Mouse (Mus musculus) hindbrain, embryonic 13.5 days (tissue): Measurements from ENCODE around the gene Pbx1. TPM values are rescaled to one million over a fixed set of nuclear protein-coding genes. Genes with fewer than 3 reads are reported as not detected.

ENCODE experiments used
- ATAC-seq: fragments of 200-750 bp; cut with Nextera tagmentation; 2 replicates; pipeline ENCODE4 v1.8.0; 2017; ENCODE audit warnings: moderate TSS enrichment; ENCODE audit not compliant: low FRiP score
- H3K27ac ChIP-seq: fragments of 300-500 bp; sonication (generic); 2 replicates; pipeline ENCODE4 v1.5.1; 2015; ENCODE audit warnings: inconsistent platforms, mild to moderate bottlenecking, moderate library complexity
- H3K27me3 ChIP-seq: fragments of 300-500 bp; sonication (generic); 2 replicates; pipeline ENCODE4 v1.6.1; 2015; ENCODE audit warnings: mild to moderate bottlenecking, inconsistent platforms
- H3K36me3 ChIP-seq: fragments of 300-500 bp; sonication (generic); 2 replicates; pipeline ENCODE4 v1.6.1; 2015; ENCODE audit warnings: mild to moderate bottlenecking, inconsistent platforms
- H3K4me1 ChIP-seq: fragments of 300-500 bp; sonication (generic); replicated peaks from 2 replicates; pipeline ENCODE4 v1.6.1; 2015; ENCODE audit warnings: inconsistent platforms
- H3K4me2 ChIP-seq: fragments of 300-500 bp; sonication (generic); 2 replicates; pipeline ENCODE4 v1.6.1; 2015; ENCODE audit warnings: inconsistent platforms, mild to moderate bottlenecking, moderate library complexity
- H3K4me3 ChIP-seq: fragments of 300-500 bp; sonication (generic); 2 replicates; pipeline ENCODE4 v1.5.1; 2015; ENCODE audit warnings: mild to moderate bottlenecking, inconsistent platforms
- H3K9ac ChIP-seq: fragments of 300-500 bp; sonication (generic); 2 replicates; pipeline ENCODE4 v1.6.1; 2015; ENCODE audit warnings: mild to moderate bottlenecking, inconsistent platforms
- H3K9me3 ChIP-seq: fragments of 300-500 bp; sonication (generic); 2 replicates; pipeline ENCODE4 v1.6.1; 2016; ENCODE audit warnings: inconsistent platforms
- WGBS: fragments of 180-500 bp; shearing (Covaris S2); methylation state at CpG from one replicate; pipeline ENCODE4 v1.1.7; 2015; 5-methylcytosine and 5-hydroxymethylcytosine counted together
- polyA plus RNA-seq: library from polyadenylated mRNA; unstranded; fragments of >200 nt; fragmentation: Nextera tagmentation; extraction: Ambion mirVana; gene quantifications from 2 replicates; pipeline ENCODE4 v1.2.1, GENCODE M21; 2015

The Pbx1 gene
- polyA plus RNA-seq, 1 experiment from 2014 or later = 53.6 TPM

DNA sequence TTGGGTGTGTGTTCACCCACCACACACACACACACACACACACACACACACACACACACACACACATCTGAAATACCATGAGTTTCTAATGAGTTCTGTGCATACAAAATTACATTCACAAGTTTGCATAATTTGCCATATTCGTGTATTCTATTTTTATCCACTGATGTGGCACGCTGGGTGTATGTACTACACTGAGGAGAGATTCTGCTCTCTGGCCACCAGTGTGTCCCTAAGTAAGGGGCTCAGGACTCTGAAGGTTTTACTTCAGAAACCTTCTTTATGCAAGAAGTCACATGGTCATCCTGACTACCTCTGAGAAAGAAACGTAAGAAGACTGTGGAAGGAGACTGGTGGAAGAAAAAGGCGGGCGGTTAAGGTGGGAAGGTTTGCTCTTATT is 191.7 kb downstream of the Pbx1 start:
- Histone ChIP-seq H3K9me3 (no peaks in the 10 kb centered on the region), H3K27ac (peak overlapping the region; percentile 68), H3K4me3 (no peak overlapping the region), H3K27me3 (no peaks in the 10 kb centered on the region), H3K36me3 (no peaks in the 10 kb centered on the region), H3K4me1 (peaks cover 75% of the 10 kb centered on the region), H3K9ac (no peak overlapping the region), H3K4me2 (0 out of 2 replicates have a peak overlapping the region, but pooled peaks have one; percentile 6)
- 74% methylated on average over 5 of the region's 5 CpGs for WGBS
- ATAC-seq = no peak

DNA sequence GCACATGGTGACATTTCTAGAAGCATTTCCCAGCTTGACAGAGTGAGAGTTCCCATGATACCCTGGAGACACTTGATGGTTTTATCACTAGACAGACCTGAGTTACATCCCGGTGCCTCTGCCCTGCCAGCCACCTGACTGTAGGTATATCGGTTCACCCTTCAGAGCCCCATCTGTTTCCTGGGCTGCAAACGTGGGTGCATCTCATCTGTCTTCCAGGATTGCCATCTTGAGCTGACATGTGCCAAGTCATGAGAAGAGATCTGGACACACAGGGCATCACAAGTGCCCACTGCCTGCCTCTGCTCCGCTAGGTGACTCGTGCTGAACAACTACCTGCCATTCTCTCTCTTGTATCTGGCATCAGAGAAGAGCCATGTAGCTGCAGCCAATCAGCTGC is 196.0 kb downstream of the Pbx1 start:
- no peak overlapping the region for H3K27ac ChIP-seq
- peaks cover 53% of the 10 kb centered on the region for H3K4me1 ChIP-seq
- H3K9ac ChIP-seq = no peak overlapping the region
- H3K27me3 ChIP-seq = no peaks in the 10 kb centered on the region
- no peaks in the 10 kb centered on the region for H3K36me3 ChIP-seq
- H3K4me2 ChIP-seq = no peak overlapping the region
- no peaks in the 10 kb centered on the region for H3K9me3 ChIP-seq
- no peak for ATAC-seq
- 88% methylated on average over 5 of the region's 5 CpGs for WGBS
- no peak overlapping the region for H3K4me3 ChIP-seq

DNA sequence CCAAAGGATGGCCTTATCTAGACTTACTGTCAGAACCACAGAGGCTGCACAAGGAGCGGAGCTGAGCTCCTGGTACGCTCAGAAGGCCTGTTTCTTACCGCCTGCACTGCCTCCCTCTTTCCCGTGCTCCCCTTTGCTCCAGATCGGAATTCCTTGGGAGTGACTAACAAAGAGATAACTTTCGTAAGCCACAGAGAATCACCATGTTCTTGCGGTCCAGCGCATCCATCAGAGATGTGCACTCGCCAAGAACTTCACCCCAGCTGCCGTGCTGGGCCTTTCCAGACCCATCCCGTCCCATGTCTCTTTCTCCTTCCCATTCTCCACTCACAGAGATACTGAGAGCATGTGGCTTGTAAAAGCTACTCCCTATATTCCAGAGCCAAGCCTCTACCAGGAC is 197.7 kb downstream of the Pbx1 start:
- Histone ChIP-seq H3K27me3 (no peaks in the 10 kb centered on the region), H3K9me3 (no peaks in the 10 kb centered on the region), H3K9ac (no peak overlapping the region), H3K4me2 (no peak overlapping the region), H3K4me1 (peaks cover 55% of the 10 kb centered on the region), H3K36me3 (no peaks in the 10 kb centered on the region), H3K4me3 (no peak overlapping the region), H3K27ac (no peak overlapping the region)
- ATAC-seq = no peak
- WGBS = 66% methylated on average over 11 of the region's 11 CpGs

DNA sequence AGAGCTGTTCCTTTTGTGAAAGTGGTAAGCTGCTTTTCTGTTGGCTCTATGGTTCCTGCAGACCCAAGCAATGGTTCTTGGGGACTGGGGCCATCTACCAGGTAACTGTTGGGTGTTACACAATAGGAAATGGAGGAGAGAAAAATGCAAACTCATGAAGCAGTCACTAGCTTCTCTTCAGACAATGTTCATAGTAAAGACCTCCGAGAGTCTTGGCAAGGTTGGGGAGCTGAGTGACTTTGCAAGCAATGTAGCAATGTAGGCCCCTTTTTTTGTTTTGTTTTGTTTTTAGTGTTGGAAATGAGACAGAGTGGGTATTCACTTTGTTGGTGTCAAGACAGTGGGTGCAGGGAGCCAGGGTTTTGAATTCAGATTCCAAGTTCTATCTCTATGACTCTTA is 198.9 kb downstream of the Pbx1 start:
- Histone ChIP-seq H3K4me1 (peaks cover 54% of the 10 kb centered on the region), H3K4me3 (no peak overlapping the region), H3K4me2 (no peak overlapping the region), H3K36me3 (no peaks in the 10 kb centered on the region), H3K9ac (no peak overlapping the region), H3K9me3 (no peaks in the 10 kb centered on the region), H3K27me3 (no peaks in the 10 kb centered on the region), H3K27ac (no peak overlapping the region)
- 96% methylated on average over 1 of the region's 1 CpGs for WGBS
- no peak for ATAC-seq

DNA sequence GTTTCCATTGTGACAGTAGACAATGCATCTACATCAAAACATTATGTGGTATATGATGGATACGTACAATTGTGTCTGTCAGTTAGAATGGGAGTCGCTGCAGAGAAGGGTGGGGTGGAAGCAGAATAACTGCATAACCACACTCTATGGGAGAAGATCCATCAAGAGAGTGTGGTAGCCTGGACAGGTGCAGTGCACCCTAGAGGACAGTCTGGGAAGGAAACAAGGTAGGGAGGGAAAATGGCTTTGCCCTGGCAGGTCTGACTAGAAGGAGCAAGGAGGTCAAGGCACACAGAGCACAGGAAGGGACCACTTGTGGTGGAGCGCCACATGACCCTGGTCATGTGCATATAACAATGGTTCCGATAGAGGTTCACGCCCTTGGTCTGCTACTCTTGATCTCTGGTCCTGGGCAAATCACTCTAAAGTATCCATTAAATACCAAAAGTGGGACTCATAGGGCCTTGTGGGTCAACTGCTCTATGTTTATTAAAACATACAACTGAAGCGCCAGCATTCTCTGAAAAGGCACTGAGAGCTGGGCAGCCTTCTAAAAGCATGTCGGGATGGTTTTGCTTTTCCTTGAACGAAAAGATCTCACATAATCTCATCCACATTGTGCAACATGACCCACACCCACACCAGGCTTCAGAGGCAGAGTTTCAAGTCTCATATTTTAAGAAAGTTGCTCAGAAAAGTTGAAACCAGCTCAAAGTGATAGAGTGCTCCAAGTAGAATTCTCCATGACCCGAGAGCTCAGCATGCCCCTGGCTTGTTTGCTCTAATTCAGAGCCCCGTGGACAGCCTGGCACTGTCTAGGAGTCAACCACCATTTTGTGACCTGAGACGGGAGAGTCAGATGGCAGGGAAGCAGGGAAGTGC is 200.3 kb downstream of the Pbx1 start:
- peaks cover 47% of the 10 kb centered on the region for H3K4me1 ChIP-seq
- no peaks in the 10 kb centered on the region for H3K27me3 ChIP-seq
- H3K4me2 ChIP-seq = no peak overlapping the region
- no peaks in the 10 kb centered on the region for H3K36me3 ChIP-seq
- H3K4me3 ChIP-seq = no peak overlapping the region
- no peak overlapping the region for H3K9ac ChIP-seq
- 91% methylated on average over 11 of the region's 11 CpGs for WGBS
- ATAC-seq = no peak
- peak overlapping the region; percentile 69; the same call in 1 of the 2 replicates for H3K27ac ChIP-seq
- H3K9me3 ChIP-seq = no peaks in the 10 kb centered on the region

DNA sequence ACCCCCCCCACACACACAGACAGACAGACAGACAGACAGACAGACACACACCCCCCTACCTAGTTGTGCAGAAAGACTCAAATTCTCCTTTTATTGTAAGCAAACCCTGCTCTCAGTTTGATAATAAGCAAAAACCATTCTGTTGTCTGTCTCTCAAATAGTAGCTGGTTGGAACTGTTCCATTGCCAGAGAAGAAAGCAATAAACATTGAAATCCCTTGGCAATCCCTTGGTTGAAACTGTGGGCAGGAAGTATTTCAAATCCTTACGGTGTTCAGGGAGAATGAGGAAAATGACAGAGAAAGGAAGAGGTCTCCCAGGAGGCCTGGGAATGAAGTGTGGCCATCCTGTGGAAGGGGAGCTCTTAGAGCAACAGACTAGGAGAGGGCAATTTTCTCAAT is 201.2 kb downstream of the Pbx1 start:
- no peaks in the 10 kb centered on the region for H3K27me3 ChIP-seq
- WGBS = 21% methylated on average over 1 of the region's 1 CpGs
- H3K4me2 ChIP-seq = no peak overlapping the region
- peaks cover 51% of the 10 kb centered on the region for H3K4me1 ChIP-seq
- H3K36me3 ChIP-seq = no peaks in the 10 kb centered on the region
- H3K9me3 ChIP-seq = no peaks in the 10 kb centered on the region
- H3K9ac ChIP-seq = no peak overlapping the region
- ATAC-seq = no peak
- H3K4me3 ChIP-seq = no peak overlapping the region
- peak overlapping the region; percentile 69 for H3K27ac ChIP-seq

DNA sequence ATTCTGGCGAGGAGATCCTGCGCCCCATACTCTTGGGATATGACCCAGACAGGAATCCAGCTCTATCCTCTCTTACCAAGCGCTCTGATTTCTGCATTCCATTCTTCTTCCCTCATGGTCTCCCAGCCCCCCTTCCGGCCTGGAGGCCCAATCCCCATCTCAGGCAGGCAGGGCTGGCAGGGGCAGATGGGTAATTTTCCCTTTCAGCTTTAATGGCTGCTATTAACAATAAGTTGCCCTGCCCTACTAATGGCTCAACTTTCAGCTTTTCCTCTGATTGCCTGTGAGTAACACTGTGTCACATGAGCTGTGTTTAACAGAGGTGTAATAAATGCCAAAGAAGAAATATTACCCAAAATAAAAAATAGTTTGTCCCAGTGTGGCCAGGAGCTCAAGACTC is 201.9 kb downstream of the Pbx1 start:
- H3K36me3 ChIP-seq = no peaks in the 10 kb centered on the region
- H3K27me3 ChIP-seq = no peaks in the 10 kb centered on the region
- no peak for ATAC-seq
- peaks cover 56% of the 10 kb centered on the region for H3K4me1 ChIP-seq
- no peak overlapping the region for H3K9ac ChIP-seq
- H3K27ac ChIP-seq = peak overlapping the region; percentile 42; the same call in 1 of the 2 replicates
- H3K4me2 ChIP-seq = no peak overlapping the region
- H3K9me3 ChIP-seq = no peaks in the 10 kb centered on the region
- no peak overlapping the region for H3K4me3 ChIP-seq
- WGBS = 58% methylated on average over 4 of the region's 4 CpGs

DNA sequence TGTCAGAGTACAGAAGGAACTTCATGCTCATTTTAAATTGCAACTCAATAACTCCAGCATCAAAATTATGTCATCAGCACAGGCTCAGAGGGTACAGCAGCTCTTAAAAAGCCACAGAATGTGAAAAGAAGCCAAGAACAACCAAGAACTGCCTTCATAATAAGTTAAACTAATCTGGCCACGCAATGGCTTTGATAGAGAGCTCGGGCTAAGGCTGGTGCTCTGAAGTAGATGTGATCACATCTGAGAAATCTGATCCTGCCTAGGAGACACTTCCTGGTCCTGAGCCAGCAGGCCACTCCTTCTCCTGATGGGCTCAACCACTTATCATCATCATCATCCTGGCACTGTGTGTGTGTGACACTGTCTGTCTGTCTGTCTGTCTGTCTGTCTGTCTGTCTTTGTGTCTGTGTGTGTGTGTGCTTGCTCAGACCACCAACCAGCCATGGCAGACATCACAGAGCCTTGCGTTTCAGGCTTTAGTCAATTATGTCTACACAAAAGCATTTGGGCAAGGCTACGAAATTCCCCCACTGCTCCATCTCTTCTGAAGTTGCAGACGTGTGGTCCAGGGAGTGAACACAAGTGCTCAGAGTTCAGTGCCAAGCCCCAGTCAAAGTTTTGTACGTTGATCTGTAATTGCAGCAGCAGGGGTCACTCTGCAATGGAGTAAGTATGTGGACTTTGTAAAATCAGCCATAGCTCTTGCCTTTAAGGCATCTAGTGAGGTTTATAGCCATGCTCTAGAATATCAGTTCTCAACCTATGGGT is 203.1 kb downstream of the Pbx1 start:
- Histone ChIP-seq H3K9ac (no peak overlapping the region), H3K27me3 (no peaks in the 10 kb centered on the region), H3K9me3 (no peaks in the 10 kb centered on the region), H3K36me3 (no peaks in the 10 kb centered on the region), H3K4me2 (no peak overlapping the region), H3K4me3 (no peak overlapping the region), H3K4me1 (peaks cover 56% of the 10 kb centered on the region), H3K27ac (peak overlapping the region; percentile 8; the same call in 1 of the 2 replicates)
- ATAC-seq = no peak
- 81% methylated on average over 6 of the region's 6 CpGs for WGBS

DNA sequence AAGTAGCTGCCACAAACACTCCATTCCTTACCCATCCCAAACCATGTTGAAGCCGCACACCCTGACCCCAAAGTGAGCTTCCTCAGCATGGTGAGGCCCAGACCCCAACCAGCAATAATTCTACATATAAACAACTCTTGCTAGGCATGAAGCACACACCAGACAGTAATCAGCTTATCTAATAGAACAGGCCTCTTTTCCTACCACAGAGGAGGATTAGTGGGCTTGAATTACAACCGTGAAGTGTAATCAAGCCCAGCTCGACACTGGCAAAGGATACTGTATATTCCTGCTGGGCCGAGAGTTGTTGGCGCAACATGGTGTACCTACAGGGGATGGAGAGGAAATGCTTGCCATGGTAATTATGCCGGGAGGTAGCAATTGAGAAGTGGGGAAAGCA is 205.9 kb downstream of the Pbx1 start:
- no peak for ATAC-seq

DNA sequence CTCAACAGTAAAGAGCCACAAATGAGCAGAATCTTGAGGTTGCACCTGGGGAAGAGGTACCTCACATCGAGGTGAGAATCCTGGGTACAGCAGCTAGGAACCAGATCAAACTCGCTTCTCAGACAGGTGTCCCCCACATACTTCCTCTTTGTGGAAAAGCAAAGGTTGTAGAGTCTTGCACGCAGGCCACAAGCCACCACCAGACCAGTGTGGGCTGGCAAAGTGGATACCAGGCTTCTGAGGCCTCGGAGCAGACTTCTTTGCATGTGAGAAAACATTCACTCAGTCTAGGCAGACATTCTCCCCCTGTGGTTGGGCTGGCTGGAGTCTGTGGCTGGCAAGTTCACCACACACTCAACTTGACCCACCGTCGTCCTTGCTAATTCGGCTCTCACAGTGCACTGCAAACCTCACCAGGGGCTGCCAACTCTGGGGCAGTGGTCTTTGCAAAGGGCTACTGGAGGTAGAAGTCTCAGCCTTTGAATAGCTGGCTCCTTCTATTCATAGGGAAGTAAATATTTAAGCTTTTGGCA is 206.4 kb downstream of the Pbx1 start:
- Histone ChIP-seq H3K36me3 (no peaks in the 10 kb centered on the region), H3K4me1 (peaks cover 65% of the 10 kb centered on the region), H3K4me3 (no peak overlapping the region), H3K27ac (peak overlapping the region; percentile 41), H3K9me3 (no peaks in the 10 kb centered on the region), H3K9ac (no peak overlapping the region), H3K4me2 (no peak overlapping the region), H3K27me3 (no peaks in the 10 kb centered on the region)
- ATAC-seq = no peak
- WGBS = 87% methylated on average over 7 of the region's 7 CpGs

More for the DNA sequence above, 205.9 kb downstream of the Pbx1 start:
- H3K4me3 ChIP-seq = no peak overlapping the region
- H3K9ac ChIP-seq = no peak overlapping the region
- WGBS = 46% methylated on average over 6 of the region's 6 CpGs
- no peaks in the 10 kb centered on the region for H3K9me3 ChIP-seq
- H3K36me3 ChIP-seq = no peaks in the 10 kb centered on the region
- no peaks in the 10 kb centered on the region for H3K27me3 ChIP-seq
- H3K4me1 ChIP-seq = peaks cover 65% of the 10 kb centered on the region
- H3K4me2 ChIP-seq = no peak overlapping the region
- H3K27ac ChIP-seq = peak overlapping the region; percentile 41

DNA sequence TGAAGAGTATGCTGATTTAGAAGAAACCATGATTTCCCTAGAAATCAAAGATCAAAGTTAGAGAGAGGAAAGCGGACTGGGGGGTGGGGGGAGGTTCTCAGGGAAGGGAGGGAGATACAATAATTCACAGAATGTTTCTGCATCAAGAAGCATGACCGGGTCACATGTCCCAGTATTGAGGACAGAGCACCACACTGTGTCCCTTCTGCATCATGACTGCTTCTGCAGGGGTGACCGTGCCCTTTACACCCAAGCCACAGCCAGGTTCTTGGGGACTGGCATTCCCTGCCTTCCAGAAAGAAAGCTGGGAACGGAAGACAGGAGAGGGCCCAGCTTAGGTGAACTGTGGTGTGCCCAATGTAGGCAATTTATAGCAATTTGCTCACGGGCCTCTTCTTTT is 207.9 kb downstream of the Pbx1 start:
- Histone ChIP-seq H3K27me3 (no peaks in the 10 kb centered on the region), H3K36me3 (no peaks in the 10 kb centered on the region), H3K4me1 (peaks cover 66% of the 10 kb centered on the region), H3K4me2 (no peak overlapping the region), H3K9me3 (no peaks in the 10 kb centered on the region), H3K27ac (no peak overlapping the region), H3K9ac (no peak overlapping the region), H3K4me3 (no peak overlapping the region)
- 82% methylated on average over 5 of the region's 5 CpGs for WGBS
- no peak for ATAC-seq

DNA sequence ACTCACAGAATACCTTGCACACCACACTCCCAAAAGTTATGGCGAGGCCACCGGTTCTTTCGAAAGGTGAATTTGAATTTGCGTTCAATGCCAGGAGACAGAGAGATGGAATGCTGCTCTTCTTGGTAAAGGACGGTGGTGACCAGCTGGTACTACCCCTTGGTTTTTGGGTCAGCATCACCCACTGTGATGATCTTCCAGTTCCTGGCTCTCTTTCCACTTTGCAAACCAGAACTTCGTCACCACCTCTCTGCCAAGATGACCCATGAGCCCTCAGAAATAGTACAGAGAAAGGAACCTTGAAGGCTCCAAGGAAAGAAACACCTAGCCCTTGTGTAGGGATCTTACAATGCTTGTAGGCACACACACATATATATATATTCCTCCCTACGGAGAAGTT is 209.3 kb downstream of the Pbx1 start:
- no peak for ATAC-seq
- Histone ChIP-seq H3K4me3 (no peak overlapping the region), H3K27ac (no peak overlapping the region), H3K36me3 (no peaks in the 10 kb centered on the region), H3K4me1 (peaks cover 69% of the 10 kb centered on the region), H3K9ac (no peak overlapping the region), H3K27me3 (no peaks in the 10 kb centered on the region), H3K9me3 (no peaks in the 10 kb centered on the region), H3K4me2 (no peak overlapping the region)
- 90% methylated on average over 7 of the region's 7 CpGs for WGBS
